Mouse (Mus musculus) kidney, adult 2 months (tissue): ENCODE results near the gene Phykpl. TPM values are rescaled to one million over a fixed set of nuclear protein-coding genes. Genes with fewer than 3 reads are reported as not detected.
A peak's percentile ranks its signal among the peaks of the same experiment; 100 is the strongest.

Source experiments
- DNase-seq: peaks from one replicate; pipeline ENCODE4 v3.0.0; 2021
- H3K27ac ChIP-seq: fragments of 200-500 bp; 2 replicates; pipeline ENCODE4 v1.5.1; 2012; ENCODE audit warnings: low read depth, low read length, control low read depth, inconsistent platforms; ENCODE audit not compliant: insufficient read depth
- H3K27me3 ChIP-seq: fragments of 200-500 bp; replicated peaks from 2 replicates; pipeline ENCODE4 v1.6.1; 2012; ENCODE audit warnings: mild to moderate bottlenecking, moderate library complexity, low read length, inconsistent platforms; ENCODE audit not compliant: control insufficient read depth, insufficient read depth
- H3K36me3 ChIP-seq: fragments of 200-500 bp; 2 replicates; pipeline ENCODE4 v1.6.1; 2012; ENCODE audit warnings: mild to moderate bottlenecking, moderate library complexity, low read length, inconsistent platforms; ENCODE audit not compliant: control insufficient read depth, insufficient read depth
- H3K4me1 ChIP-seq: fragments of 200-500 bp; 2 replicates; pipeline ENCODE4 v1.6.1; 2011; ENCODE audit warnings: low read length; ENCODE audit not compliant: control insufficient read depth, insufficient read depth
- H3K4me3 ChIP-seq: fragments of 200-500 bp; 2 replicates; pipeline ENCODE4 v1.5.1; 2011; ENCODE audit warnings: mild to moderate bottlenecking, low read depth, low read length, control low read depth; ENCODE audit not compliant: insufficient read depth
- CTCF ChIP-seq: fragments of 200-500 bp; conservative IDR thresholded peaks from 2 replicates; pipeline ENCODE4 v1.5.1; 2011; ENCODE audit warnings: low read depth, mild to moderate bottlenecking, control low read depth, low read length, moderate library complexity, mixed read lengths; ENCODE audit not compliant: insufficient read depth, insufficient read length
- POLR2A ChIP-seq: fragments of 200-500 bp; IDR thresholded peaks from one replicate; pipeline ENCODE4 v1.6.1; 2011; ENCODE audit warnings: low read depth, low read length, control low read depth
- WGBS: fragments of 180-500 bp; shearing (Covaris S2); methylation state at CpG from one replicate; pipeline ENCODE4 v1.1.7; 2018; 5-methylcytosine and 5-hydroxymethylcytosine counted together
- polyA plus RNA-seq: library from polyadenylated mRNA; depleted of rRNA; stranded (reverse); fragments of >200 nt; gene quantifications from 2 replicates; pipeline ENCODE4 v1.2.3, GENCODE M21; 2012; rRNA removed

Phykpl gene
- polyA plus RNA-seq, 1 experiment, result 28.5 TPM

DNA sequence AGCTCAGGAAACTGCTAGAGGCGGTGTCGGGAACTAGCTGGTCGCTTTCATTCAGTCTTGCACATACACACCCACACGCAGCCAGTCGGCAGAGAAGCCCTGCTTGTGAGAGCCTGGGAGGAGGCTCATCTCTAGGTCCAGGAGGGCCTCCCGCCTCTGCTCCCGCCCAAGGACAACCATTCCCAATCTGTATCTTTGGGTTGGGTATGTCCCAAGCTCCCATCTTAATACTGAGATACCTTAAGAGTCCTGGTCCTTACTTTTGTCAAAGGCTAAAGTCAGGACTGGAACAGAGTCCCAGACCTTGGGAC, 65.3 kb downstream of the Phykpl start:
- DNase-seq, result no peak
- Histone ChIP-seq H3K27ac (peak overlapping the region; percentile 28; the same call in 1 of the 2 replicates), H3K27me3 (no peaks in the 10 kb centered on the region), H3K4me3 (peak overlapping the region; percentile 74), H3K36me3 (no peaks in the 10 kb centered on the region), H3K4me1 (peaks cover 15% of the 10 kb centered on the region; the same call in 1 of the 2 replicates)
- 21% methylated on average over 7 of the region's 7 CpGs for WGBS
- no peak for TF ChIP-seq CTCF
- no peak for TF ChIP-seq POLR2A

DNA sequence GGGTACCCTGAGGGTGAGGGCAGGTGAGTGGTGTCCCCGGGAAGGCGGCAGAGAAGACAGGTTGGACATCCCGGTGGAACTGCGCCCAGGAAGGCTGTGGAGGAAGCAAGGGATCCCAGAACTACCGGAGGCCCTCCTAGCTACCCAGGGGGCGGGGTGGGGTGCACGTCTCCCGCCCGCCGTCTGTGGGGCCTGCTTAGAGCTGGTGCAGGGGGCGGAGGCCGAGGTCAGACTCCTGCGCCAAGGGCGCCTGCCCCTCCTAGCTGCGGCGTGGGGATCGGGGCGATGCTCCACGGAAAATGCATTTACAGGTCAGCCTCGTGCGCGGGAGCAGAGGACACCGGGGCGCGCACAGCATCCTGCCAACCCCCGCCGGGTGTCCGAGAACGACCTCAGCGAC, 65.7 kb downstream of the Phykpl start:
- TF ChIP-seq POLR2A (no peak), CTCF (no peak)
- Histone ChIP-seq H3K4me1 (peaks cover 15% of the 10 kb centered on the region; the same call in 1 of the 2 replicates), H3K4me3 (peak overlapping the region; percentile 74), H3K27me3 (no peaks in the 10 kb centered on the region), H3K27ac (peak overlapping the region; percentile 74), H3K36me3 (no peaks in the 10 kb centered on the region)
- 2% methylated on average over 30 of the region's 30 CpGs for WGBS
- no peak for DNase-seq

DNA sequence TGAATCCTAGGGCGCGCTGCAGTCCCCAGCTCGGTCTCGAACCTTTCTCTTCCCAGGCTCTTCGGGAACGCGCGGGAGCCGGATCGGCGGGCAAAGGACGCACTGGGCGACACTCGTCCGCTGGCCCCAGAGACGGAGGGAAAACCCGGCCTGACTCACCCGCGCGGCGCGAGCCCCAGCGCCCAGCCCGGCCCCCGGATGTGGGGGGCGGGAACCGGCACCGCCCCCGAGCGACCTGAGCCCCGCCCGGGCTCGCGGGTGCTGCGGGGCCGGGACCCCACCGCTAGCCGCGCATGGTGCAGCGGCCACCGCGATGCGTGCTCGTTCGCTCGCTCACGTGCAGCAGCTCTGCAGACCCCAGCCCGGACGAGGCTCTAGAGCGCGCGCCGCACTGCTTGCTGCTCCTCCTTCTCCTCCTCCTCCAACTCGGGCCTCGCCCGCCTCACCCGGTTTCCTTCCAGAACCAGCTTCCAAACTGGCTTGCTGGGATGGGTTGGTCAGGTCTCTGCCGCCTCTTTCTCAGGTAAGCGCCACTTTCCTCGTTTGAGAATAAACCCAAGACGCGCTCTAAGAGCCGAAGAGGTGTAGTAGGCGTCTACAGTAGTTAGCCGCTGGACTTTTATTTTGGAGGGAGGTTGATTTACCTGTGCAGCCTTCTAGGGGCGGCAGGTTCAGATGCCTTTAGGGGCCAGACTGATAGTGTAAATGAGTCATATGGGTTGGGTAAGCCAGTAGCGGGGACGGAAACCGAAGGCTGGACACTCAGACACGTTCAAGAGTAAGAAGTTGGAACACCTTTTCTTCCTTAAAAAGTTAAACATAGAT, 66.3 kb downstream of the Phykpl start, which contains the start of the genes N4bp3 and D930048N14Rik:
N4bp3 (minus strand) TSS at position 152 of the 825 bp plus-strand sequence.
D930048N14Rik (plus strand) TSS at position 264 of the 825 bp plus-strand sequence.
- no peaks in the 10 kb centered on the region for H3K27me3 ChIP-seq
- 2% methylated on average over 61 of the region's 70 CpGs for WGBS
- peak; percentile 87 for DNase-seq
- peak within 1 kb of the TSS; percentile 74 for H3K27ac ChIP-seq
- no peaks in the 10 kb centered on the region for H3K36me3 ChIP-seq
- H3K4me1 ChIP-seq, result peaks cover 15% of the 10 kb centered on the region; the same call in 1 of the 2 replicates
- peak within 1 kb of the TSS; percentile 74 for H3K4me3 ChIP-seq
- TF ChIP-seq CTCF (no peak), POLR2A (no peak)

DNA sequence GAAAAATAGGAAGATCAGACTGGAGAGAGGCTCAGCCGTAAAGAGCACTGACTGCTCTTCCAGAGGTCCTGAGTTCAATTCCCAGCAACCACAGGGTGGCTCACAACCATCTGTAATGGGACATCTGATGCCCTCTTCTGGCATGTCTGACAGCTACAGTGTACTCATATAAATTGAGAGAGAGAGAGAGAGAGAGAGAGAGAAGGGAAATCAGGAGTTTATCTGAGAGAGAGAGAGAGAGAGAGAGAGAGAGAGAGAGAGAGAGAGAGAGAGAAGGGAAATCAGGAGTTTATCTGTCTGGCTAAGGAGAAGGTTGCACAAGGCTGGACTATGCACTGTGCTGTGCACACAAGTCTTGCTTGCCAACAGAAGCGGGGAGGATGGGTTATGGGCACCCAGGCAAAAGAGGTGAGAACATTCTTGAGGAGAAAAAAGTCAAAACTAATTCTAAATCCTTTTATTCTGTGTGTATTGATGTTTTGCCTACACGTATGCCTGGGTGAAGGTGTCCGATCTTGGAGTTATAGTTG, 68.4 kb downstream of the Phykpl start:
- H3K27me3 ChIP-seq, result no peaks in the 10 kb centered on the region
- peak; percentile 65 for DNase-seq
- TF ChIP-seq POLR2A (no peak), CTCF (no peak)

DNA sequence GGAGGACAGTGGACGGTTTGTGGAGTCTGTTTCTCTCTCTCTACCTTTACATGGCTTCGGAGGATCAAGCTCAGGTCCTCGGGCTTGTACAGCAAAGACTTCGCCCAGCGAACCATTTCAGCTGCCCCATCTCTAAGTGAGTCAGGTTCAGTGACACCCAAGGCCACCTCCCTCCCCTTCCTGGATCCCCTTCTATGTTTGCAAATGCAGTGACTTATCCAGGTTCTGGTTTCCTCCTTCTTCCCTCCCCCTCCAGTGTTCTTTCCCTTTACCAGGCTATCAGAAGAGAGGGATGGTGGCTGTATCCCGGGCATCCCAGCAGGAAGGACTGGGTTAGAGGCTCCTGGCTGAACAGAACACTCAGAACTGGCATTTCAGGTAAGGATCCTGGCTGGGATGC, 69.2 kb downstream of the Phykpl start:
- no peaks in the 10 kb centered on the region for H3K36me3 ChIP-seq
- no peak overlapping the region for H3K27ac ChIP-seq
- WGBS, result 78% methylated on average over 6 of the region's 6 CpGs
- no peak overlapping the region for H3K4me3 ChIP-seq
- DNase-seq, result no peak
- H3K4me1 ChIP-seq, result peaks cover 20% of the 10 kb centered on the region
- TF ChIP-seq POLR2A (no peak), CTCF (no peak)
- H3K27me3 ChIP-seq, result no peaks in the 10 kb centered on the region

More for the DNA sequence above, 68.4 kb downstream of the Phykpl start:
- no peak overlapping the region for H3K4me3 ChIP-seq
- peaks cover 18% of the 10 kb centered on the region for H3K4me1 ChIP-seq
- no peak overlapping the region for H3K27ac ChIP-seq
- 75% methylated on average over 4 of the region's 4 CpGs for WGBS
- no peaks in the 10 kb centered on the region for H3K36me3 ChIP-seq

Other genes starting within 250 kb of the Phykpl start
- 116 and 138 TPM in 2 replicates for gene Hnrnpab, start 22.1 kb downstream of the Phykpl start, polyA plus RNA-seq
- gene Nhp2, start 35.0 kb downstream of the Phykpl start, polyA plus RNA-seq, result 44.6 and 49.8 TPM in 2 replicates
- 46.6 and 52.9 TPM in 2 replicates for gene Rmnd5b, start 51.1 kb downstream of the Phykpl start, polyA plus RNA-seq
- 11.8 and 13.6 TPM in 2 replicates for gene N4bp3, start 66.1 kb downstream of the Phykpl start, polyA plus RNA-seq
- 10.7 and 13.7 TPM in 2 replicates for gene D930048N14Rik, start 66.2 kb downstream of the Phykpl start, polyA plus RNA-seq
- 30.5 and 41.0 TPM in 2 replicates for gene 0610009B22Rik, start 104.1 kb downstream of the Phykpl start, polyA plus RNA-seq
- gene Sec24a, start 178.9 kb downstream of the Phykpl start, polyA plus RNA-seq, result 14.7 and 14.8 TPM in 2 replicates
- gene Sar1b, start 178.9 kb downstream of the Phykpl start, polyA plus RNA-seq, result 47.1 and 62.2 TPM in 2 replicates